Mouse (Mus musculus): Measurements from ENCODE around the gene Scn10a. TPM values are rescaled to one million over a fixed set of nuclear protein-coding genes. Genes with fewer than 3 reads are reported as not detected.
A peak's percentile ranks its signal among the peaks of the same experiment; 100 is the strongest.

Gene Scn10a
- under 1 TPM; 0.17 to 0.20 TPM for total RNA-seq (2021)
- long read RNA-seq, experiment 1 = 0 reads
- long read RNA-seq, experiment 2 = 0 reads

GRCm38 (mm10) chr9:119719222-119719621 lies at the start of gene Scn10a:
Gene Scn10a, minus strand, starts transcription at chr9:119719322.
- no peak for DNase-seq (ENCODE audit: low spot score in 2 of 2)
- intact Hi-C loops (cut with DNase I) = no loop called here

GRCm38 (mm10) chr9:119768585-119768984 lies 49.5 kb upstream of the Scn10a start:
- intact Hi-C loops (cut with DNase I) = no loop called here
- DNase-seq (ENCODE audit: low spot score in 2 of 2) = peak; percentile 16 to 27

GRCm38 (mm10) chr9:119760226-119760625 lies 41.1 kb upstream of the Scn10a start:
- DNase-seq (ENCODE audit: low spot score in 2 of 2) = no peak
- intact Hi-C loops (cut with DNase I) = no loop called here

GRCm38 (mm10) chr9:119759457-119759856 lies 40.3 kb upstream of the Scn10a start:
- intact Hi-C loops (cut with DNase I) = no loop called here

GRCm38 (mm10) chr9:119751507-119751906 lies 32.4 kb upstream of the Scn10a start:
- intact Hi-C loops (cut with DNase I) = loop anchor here (2.0 to 5.0 kb wide), 2 partner anchors 105 to 289 kb away; no protein-coding TSS in a partner anchor
- peak; percentile 62 for DNase-seq (ENCODE audit: low spot score in 2 of 2)

More at GRCm38 (mm10) chr9:119759457-119759856, 40.3 kb upstream of the Scn10a start:
- no peak for DNase-seq (ENCODE audit: low spot score in 2 of 2)

- DNase-seq (ENCODE audit: low spot score in 2 of 2) = no peak
- intact Hi-C loops (cut with DNase I) = no loop called here
Measured at GRCm38 (mm10) chr9:119749112-119749511, 30.0 kb upstream of the Scn10a start.

GRCm38 (mm10) chr9:119743900-119744299 lies 24.8 kb upstream of the Scn10a start:
- intact Hi-C loops (cut with DNase I) = no loop called here
- DNase-seq (ENCODE audit: low spot score in 2 of 2) = no peak

GRCm38 (mm10) chr9:119743312-119743711 lies 24.2 kb upstream of the Scn10a start:
- intact Hi-C loops (cut with DNase I) = no loop called here
- no peak for DNase-seq (ENCODE audit: low spot score in 2 of 2)

GRCm38 (mm10) chr9:119741101-119741786 lies 22.1 kb upstream of the Scn10a start:
- intact Hi-C loops (cut with DNase I) = no loop called here
- no peak for DNase-seq (ENCODE audit: low spot score in 2 of 2)

- intact Hi-C loops (cut with DNase I) = no loop called here
- DNase-seq (ENCODE audit: low spot score in 2 of 2) = no peak
Measured at GRCm38 (mm10) chr9:119728412-119729097, 9.4 kb upstream of the Scn10a start.

- no peak for DNase-seq (ENCODE audit: low spot score in 2 of 2)
- intact Hi-C loops (cut with DNase I) = no loop called here
Measured at GRCm38 (mm10) chr9:119726990-119727389, 7.9 kb upstream of the Scn10a start.

- peak in 1 of 2 experiments; percentile 26 for DNase-seq (ENCODE audit: low spot score in 2 of 2)
- intact Hi-C loops (cut with DNase I) = no loop called here
Measured at GRCm38 (mm10) chr9:119725293-119725862, 6.3 kb upstream of the Scn10a start.

GRCm38 (mm10) chr9:119706700-119707099 lies 12.4 kb downstream of the Scn10a start:
- intact Hi-C loops (cut with DNase I) = no loop called here
- DNase-seq (ENCODE audit: low spot score in 2 of 2) = peak in 1 of 2 experiments; percentile 34

GRCm38 (mm10) chr9:119691505-119691904 lies 27.6 kb downstream of the Scn10a start:
- intact Hi-C loops (cut with DNase I) = no loop called here
- DNase-seq (ENCODE audit: low spot score in 2 of 2) = no peak

GRCm38 (mm10) chr9:119691001-119691400 lies 28.1 kb downstream of the Scn10a start:
- intact Hi-C loops (cut with DNase I) = no loop called here

GRCm38 (mm10) chr9:119687893-119688292 lies 31.2 kb downstream of the Scn10a start:
- intact Hi-C loops (cut with DNase I) = no loop called here
- no peak for DNase-seq (ENCODE audit: low spot score in 2 of 2)

More at GRCm38 (mm10) chr9:119691001-119691400, 28.1 kb downstream of the Scn10a start:
- DNase-seq (ENCODE audit: low spot score in 2 of 2) = no peak

- no peak for DNase-seq (ENCODE audit: low spot score in 2 of 2)
- intact Hi-C loops (cut with DNase I) = no loop called here
Measured at GRCm38 (mm10) chr9:119686187-119686586, 32.9 kb downstream of the Scn10a start.

GRCm38 (mm10) chr9:119680896-119681295 lies 38.2 kb downstream of the Scn10a start:
- no peak for DNase-seq (ENCODE audit: low spot score in 2 of 2)
- intact Hi-C loops (cut with DNase I) = no loop called here

GRCm38 (mm10) chr9:119664109-119664508 lies 55.0 kb downstream of the Scn10a start:
- intact Hi-C loops (cut with DNase I) = no loop called here
- DNase-seq (ENCODE audit: low spot score in 2 of 2) = no peak

- intact Hi-C loops (cut with DNase I) = no loop called here
- DNase-seq (ENCODE audit: low spot score in 2 of 2) = peak; percentile 25 to 48
Measured at GRCm38 (mm10) chr9:119656111-119656510, 63.0 kb downstream of the Scn10a start.
